Mouse (Mus musculus) mesoderm, embryonic 11.5 days (tissue): ENCODE results near the gene Fxyd4.

Source experiments
- DNase-seq: peaks from one replicate; pipeline ENCODE4 v3.0.0-alpha.2; 2012; ENCODE audit warnings: low read depth, low spot score

Fxyd4 gene

DNA sequence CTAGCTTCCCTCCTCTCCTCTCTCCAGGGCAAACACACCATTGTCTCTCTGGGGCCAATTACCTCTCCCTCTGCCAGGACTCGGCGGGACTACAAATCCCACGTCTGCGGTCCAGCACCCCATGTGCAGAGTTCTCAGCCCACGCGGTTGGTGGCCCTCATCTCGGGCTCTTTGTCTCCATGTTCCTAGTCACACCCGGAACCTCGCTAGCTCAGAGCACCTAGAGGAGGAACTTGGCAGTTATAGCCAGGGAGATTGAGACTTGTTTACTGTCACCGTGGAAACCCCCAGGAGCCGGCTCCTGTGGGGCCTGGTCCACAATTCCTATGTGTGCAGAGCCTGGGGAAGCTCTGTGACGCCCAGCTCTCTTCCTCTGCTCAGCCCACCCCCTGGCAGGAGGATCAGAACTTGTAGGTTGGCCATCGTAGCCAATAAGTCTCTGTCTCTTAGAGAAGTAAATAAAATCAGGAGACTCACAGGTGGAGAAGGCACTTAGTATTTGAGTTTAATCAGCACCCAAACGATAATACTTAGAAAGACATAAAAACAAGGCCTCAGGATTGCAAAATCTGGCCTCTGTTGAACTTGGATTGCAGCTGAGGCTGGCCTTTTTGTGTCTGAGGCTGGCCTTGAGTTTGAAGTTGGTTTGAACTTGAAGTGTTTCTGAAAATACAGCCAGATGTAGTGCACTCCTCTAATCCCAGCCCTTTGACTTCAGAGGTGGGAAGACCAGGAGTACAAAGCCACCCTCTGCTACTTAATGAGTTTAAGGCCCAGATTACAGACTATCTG lies 45.9 kb downstream of the Fxyd4 start:
- no peak for DNase-seq

GRCm38 (mm10) chr6:117890257-117890656 lies 47.2 kb downstream of the Fxyd4 start:
- DNase-seq: no peak

- no peak for DNase-seq
Observed at GRCm38 (mm10) chr6:117888642-117889096, 48.8 kb downstream of the Fxyd4 start.

DNA sequence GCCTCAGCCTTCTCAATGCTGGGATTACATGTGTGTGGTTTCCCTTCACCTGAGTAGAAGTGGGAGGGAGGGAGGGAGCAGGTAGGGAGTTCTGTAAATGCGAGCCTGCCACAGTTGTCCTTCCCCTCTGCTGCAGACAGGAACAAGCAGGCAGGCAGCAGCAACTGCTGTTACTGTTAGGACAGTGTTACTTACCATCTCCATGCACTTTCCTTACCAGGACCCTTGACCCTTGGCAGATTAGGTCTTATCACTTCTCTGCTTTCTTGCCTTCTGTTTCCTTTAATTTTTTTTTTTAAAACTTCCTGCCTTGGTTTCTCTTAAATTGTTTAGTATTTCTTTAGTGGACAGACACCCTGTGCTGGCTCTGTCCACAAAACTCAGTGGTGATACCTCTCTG lies 49.5 kb downstream of the Fxyd4 start:
- no peak for DNase-seq

DNA sequence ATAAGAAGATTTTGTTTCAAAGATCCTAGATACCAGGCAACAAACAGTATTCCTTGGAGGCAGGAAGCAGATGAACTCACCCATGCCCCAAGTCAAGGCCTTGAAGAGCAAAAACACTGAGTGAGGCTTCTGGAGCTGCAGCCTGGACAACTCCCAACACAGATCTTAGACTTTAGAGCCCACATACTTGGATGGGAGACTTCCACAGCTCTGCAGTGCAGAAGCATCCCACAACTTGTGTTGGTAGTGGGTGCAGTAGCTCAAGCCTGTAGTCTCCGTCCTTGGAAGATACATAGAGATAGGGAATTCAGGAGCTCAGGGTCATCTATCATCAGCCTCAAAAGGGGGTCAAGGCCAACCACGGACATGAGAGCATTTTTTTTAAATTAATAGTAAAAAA lies 51.5 kb downstream of the Fxyd4 start:
- DNase-seq: no peak
